Mouse (Mus musculus) forebrain, embryonic 10.5 days (tissue): Measurements from ENCODE around the gene Nanos2. TPM values are rescaled to one million over a fixed set of nuclear protein-coding genes. Genes with fewer than 3 reads are reported as not detected.

Experiments used
- DNase-seq: peaks from one replicate; pipeline ENCODE4 v3.0.0-alpha.2; 2017; ENCODE audit warnings: low spot score; ENCODE audit errors: extremely low spot score
- H3K27ac ChIP-seq: fragments of 300-500 bp; sonication (generic); 2 replicates; pipeline ENCODE4 v1.5.1; 2016; ENCODE audit warnings: mild to moderate bottlenecking
- H3K27me3 ChIP-seq: fragments of 300-500 bp; sonication (generic); 2 replicates; pipeline ENCODE4 v1.6.1; 2016; ENCODE audit warnings: mild to moderate bottlenecking; ENCODE audit not compliant: poor library complexity, severe bottlenecking
- H3K36me3 ChIP-seq: fragments of 300-500 bp; sonication (generic); replicated peaks from 2 replicates; pipeline ENCODE4 v1.6.1; 2016; ENCODE audit warnings: mild to moderate bottlenecking, moderate library complexity
- H3K4me1 ChIP-seq: fragments of 300-500 bp; sonication (generic); 2 replicates; pipeline ENCODE4 v1.6.1; 2016
- H3K4me3 ChIP-seq: fragments of 300-500 bp; sonication (generic); 2 replicates; pipeline ENCODE4 v1.5.1; 2016; ENCODE audit warnings: mild to moderate bottlenecking, moderate library complexity
- H3K9me3 ChIP-seq: fragments of 300-500 bp; sonication (generic); 2 replicates; pipeline ENCODE4 v1.6.1; 2016; ENCODE audit warnings: mild to moderate bottlenecking, moderate library complexity
- WGBS: fragments of 180-500 bp; shearing (Covaris S2); methylation state at CpG from one replicate; pipeline ENCODE4 v1.1.7; 2016; 5-methylcytosine and 5-hydroxymethylcytosine counted together
- polyA plus RNA-seq: library from polyadenylated mRNA; unstranded; fragments of >200 nt; fragmentation: Nextera tagmentation; extraction: Ambion mirVana; gene quantifications from 2 replicates; pipeline ENCODE4 v1.2.1, GENCODE M21; 2016

Nanos2 gene
- polyA plus RNA-seq: 0.15 TPM in 1 of 2 replicates, not detected in the other

GRCm38 (mm10) chr7:18987100-18987499 is at the start of gene Nanos2:
Nanos2 (plus strand) TSS chr7:18987400.
- H3K36me3 ChIP-seq: no peaks in the 10 kb centered on the region
- peaks cover 28% of the 10 kb centered on the region for H3K27me3 ChIP-seq
- WGBS: 75% methylated on average over 2 of the region's 2 CpGs
- H3K27ac ChIP-seq: no peak within 1 kb of the TSS
- H3K9me3 ChIP-seq: no peaks in the 10 kb centered on the region
- H3K4me3 ChIP-seq: no peak within 1 kb of the TSS
- peaks cover 22% of the 10 kb centered on the region for H3K4me1 ChIP-seq
- no peak for DNase-seq

DNA sequence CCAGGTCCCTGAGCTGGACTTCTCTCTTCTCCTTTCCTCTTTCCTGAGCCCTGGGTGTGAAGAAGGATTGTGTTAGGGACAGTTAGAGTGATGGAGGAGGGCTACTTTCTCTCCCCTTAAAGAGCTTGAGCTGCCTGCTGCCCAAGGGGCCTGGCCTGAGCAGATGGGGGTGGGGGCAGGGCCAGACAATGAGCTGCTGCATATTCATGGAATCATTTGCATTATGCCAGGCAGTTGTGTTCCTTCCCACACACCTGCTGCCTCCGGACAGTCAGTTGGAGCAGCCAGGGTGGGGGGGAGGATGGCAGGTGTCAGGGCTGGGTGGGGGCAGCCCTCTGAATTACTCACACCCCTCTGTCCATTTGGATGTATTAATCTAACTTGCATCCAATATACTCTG is 44.8 kb upstream of the Nanos2 start:
- Histone ChIP-seq H3K4me1 (peaks cover 51% of the 10 kb centered on the region), H3K9me3 (no peaks in the 10 kb centered on the region), H3K36me3 (peaks cover 30% of the 10 kb centered on the region), H3K4me3 (peak overlapping the region; percentile 16; the same call in 1 of the 2 replicates), H3K27ac (peak overlapping the region; percentile 81), H3K27me3 (no peaks in the 10 kb centered on the region)
- 35% methylated on average over 1 of the region's 1 CpGs for WGBS
- no peak for DNase-seq

- H3K9me3 ChIP-seq: no peaks in the 10 kb centered on the region
- H3K4me3 ChIP-seq: no peak overlapping the region
- H3K27ac ChIP-seq: peak overlapping the region; percentile 70
- H3K4me1 ChIP-seq: peaks cover 54% of the 10 kb centered on the region
- WGBS: 58% methylated on average over 9 of the region's 9 CpGs
- DNase-seq: no peak
- peaks cover 35% of the 10 kb centered on the region for H3K36me3 ChIP-seq
- H3K27me3 ChIP-seq: no peaks in the 10 kb centered on the region
These were observed 44.4 kb upstream of the Nanos2 start for GRCm38 (mm10) chr7:18942815-18943214.

- H3K4me1 ChIP-seq: peaks cover 60% of the 10 kb centered on the region
- peak overlapping the region; percentile 87 for H3K27ac ChIP-seq
- WGBS: 72% methylated on average over 6 of the region's 6 CpGs
- no peak overlapping the region for H3K4me3 ChIP-seq
- peaks cover 40% of the 10 kb centered on the region for H3K36me3 ChIP-seq
- H3K27me3 ChIP-seq: no peaks in the 10 kb centered on the region
- DNase-seq: no peak
- H3K9me3 ChIP-seq: no peaks in the 10 kb centered on the region
These were observed 39.0 kb upstream of the Nanos2 start for GRCm38 (mm10) chr7:18948151-18948550.

- Histone ChIP-seq H3K9me3 (no peaks in the 10 kb centered on the region), H3K36me3 (peaks cover 42% of the 10 kb centered on the region), H3K4me3 (peak overlapping the region; percentile 40), H3K27ac (peak overlapping the region; percentile 87), H3K27me3 (no peaks in the 10 kb centered on the region), H3K4me1 (peaks cover 46% of the 10 kb centered on the region)
- DNase-seq: peak; percentile 86
- WGBS: 21% methylated on average over 12 of the region's 12 CpGs
These were observed 37.2 kb upstream of the Nanos2 start for GRCm38 (mm10) chr7:18949781-18950522.

GRCm38 (mm10) chr7:18950523-18951315 is 36.5 kb upstream of the Nanos2 start:
- Histone ChIP-seq H3K36me3 (peaks cover 38% of the 10 kb centered on the region), H3K27ac (peak overlapping the region; percentile 87), H3K4me3 (peak overlapping the region; percentile 40), H3K9me3 (no peaks in the 10 kb centered on the region), H3K4me1 (peaks cover 46% of the 10 kb centered on the region), H3K27me3 (peaks cover 4% of the 10 kb centered on the region)
- DNase-seq: peak; percentile 79
- 20% methylated on average over 18 of the region's 18 CpGs for WGBS

DNA sequence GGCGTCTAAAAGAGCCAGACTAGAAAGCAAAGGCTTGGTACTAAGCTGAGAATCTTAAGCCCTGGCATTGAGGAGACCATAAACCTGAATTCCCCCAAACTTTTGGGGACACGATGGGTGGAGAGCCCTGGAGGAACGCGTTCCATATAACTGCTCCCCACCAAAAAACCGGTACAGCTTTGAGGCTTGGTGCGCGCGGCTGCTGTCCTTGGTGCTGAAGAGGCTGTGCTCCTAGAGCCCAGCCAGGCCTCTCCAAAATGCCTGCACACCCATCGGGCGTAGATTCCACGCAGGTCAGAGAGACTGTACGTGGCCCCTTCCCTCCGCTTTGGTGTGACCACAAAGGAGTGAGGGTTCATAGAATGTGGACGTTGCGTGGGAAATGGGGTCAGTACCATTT is 35.8 kb upstream of the Nanos2 start:
- peaks cover 11% of the 10 kb centered on the region for H3K27me3 ChIP-seq
- peaks cover 39% of the 10 kb centered on the region for H3K36me3 ChIP-seq
- DNase-seq: peak; percentile 64
- peak overlapping the region; percentile 40 for H3K4me3 ChIP-seq
- H3K4me1 ChIP-seq: peaks cover 46% of the 10 kb centered on the region
- 19% methylated on average over 15 of the region's 15 CpGs for WGBS
- peak overlapping the region; percentile 67 for H3K27ac ChIP-seq
- no peaks in the 10 kb centered on the region for H3K9me3 ChIP-seq

GRCm38 (mm10) chr7:18957569-18958383 is 29.4 kb upstream of the Nanos2 start:
- peaks cover 52% of the 10 kb centered on the region for H3K4me1 ChIP-seq
- peaks cover 75% of the 10 kb centered on the region for H3K27me3 ChIP-seq
- peak overlapping the region; percentile 67 for H3K4me3 ChIP-seq
- H3K9me3 ChIP-seq: no peaks in the 10 kb centered on the region
- under 1% methylated on average over 105 of the region's 107 CpGs for WGBS
- peak overlapping the region; percentile 82 for H3K27ac ChIP-seq
- DNase-seq: peak; percentile 54
- H3K36me3 ChIP-seq: peaks cover 21% of the 10 kb centered on the region

DNA sequence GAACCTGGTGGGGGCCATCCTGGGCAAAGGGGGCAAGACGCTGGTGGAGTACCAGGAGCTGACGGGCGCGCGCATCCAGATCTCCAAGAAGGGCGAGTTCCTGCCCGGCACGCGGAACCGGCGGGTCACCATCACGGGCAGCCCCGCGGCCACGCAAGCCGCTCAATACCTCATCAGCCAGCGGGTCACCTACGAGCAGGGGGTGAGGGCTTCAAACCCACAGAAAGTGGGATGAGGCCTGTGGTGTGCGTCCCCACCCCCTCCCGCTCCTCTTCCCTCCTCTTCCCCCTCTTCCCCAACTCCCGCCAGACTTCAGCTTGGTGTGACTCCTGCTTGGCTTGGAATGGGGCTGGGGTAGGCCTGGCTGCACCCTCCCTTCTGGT is 28.8 kb upstream of the Nanos2 start:
- Histone ChIP-seq H3K36me3 (peaks cover 15% of the 10 kb centered on the region), H3K27ac (peak overlapping the region; percentile 82), H3K9me3 (no peaks in the 10 kb centered on the region), H3K27me3 (peaks cover 81% of the 10 kb centered on the region), H3K4me3 (peak overlapping the region; percentile 67), H3K4me1 (peaks cover 58% of the 10 kb centered on the region)
- under 1% methylated on average over 21 of the region's 21 CpGs for WGBS
- peak; percentile 30 for DNase-seq

- H3K27me3 ChIP-seq: peaks cover 91% of the 10 kb centered on the region
- H3K27ac ChIP-seq: no peak overlapping the region
- H3K36me3 ChIP-seq: peaks cover 9% of the 10 kb centered on the region
- no peaks in the 10 kb centered on the region for H3K9me3 ChIP-seq
- WGBS: 67% methylated on average over 8 of the region's 8 CpGs
- H3K4me3 ChIP-seq: no peak overlapping the region
- H3K4me1 ChIP-seq: peaks cover 69% of the 10 kb centered on the region
- no peak for DNase-seq
These were observed 27.8 kb upstream of the Nanos2 start for GRCm38 (mm10) chr7:18959446-18959845.

DNA sequence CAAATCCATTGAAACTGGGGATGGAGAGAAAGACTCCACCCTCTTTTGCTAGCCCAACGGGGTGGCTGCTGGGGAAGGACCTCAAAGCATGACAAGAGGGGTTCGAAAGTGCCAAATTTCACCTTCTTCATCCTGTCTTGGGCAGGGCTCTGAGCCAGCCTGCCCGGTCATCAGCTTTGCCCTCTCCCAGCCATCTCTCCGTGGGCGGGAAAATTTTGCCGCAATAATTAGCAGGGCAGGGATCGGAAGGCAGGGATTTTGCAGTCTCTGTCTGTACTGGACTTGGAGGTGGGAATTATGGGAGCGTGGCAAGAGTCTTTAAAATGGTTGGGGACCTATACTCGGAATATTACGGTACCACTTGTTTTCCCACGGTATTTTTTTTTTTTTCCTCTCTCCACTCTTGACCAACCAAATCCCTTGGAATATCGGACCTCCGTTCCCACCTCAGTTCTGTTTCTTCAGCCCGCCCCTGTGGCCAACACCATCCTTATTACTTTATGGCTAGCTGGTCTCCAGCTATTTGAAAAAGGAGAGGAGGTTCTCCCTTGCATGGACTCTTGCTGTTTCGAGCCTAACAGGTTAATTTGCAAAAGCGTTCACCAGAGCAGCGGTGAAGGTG is 24.9 kb upstream of the Nanos2 start:
- peaks cover 64% of the 10 kb centered on the region for H3K4me1 ChIP-seq
- peaks cover 90% of the 10 kb centered on the region for H3K27me3 ChIP-seq
- WGBS: under 1% methylated on average over 17 of the region's 17 CpGs
- H3K27ac ChIP-seq: no peak overlapping the region
- peak overlapping the region; percentile 55 for H3K4me3 ChIP-seq
- H3K36me3 ChIP-seq: no peaks in the 10 kb centered on the region
- H3K9me3 ChIP-seq: no peaks in the 10 kb centered on the region
- DNase-seq: peak; percentile 47

DNA sequence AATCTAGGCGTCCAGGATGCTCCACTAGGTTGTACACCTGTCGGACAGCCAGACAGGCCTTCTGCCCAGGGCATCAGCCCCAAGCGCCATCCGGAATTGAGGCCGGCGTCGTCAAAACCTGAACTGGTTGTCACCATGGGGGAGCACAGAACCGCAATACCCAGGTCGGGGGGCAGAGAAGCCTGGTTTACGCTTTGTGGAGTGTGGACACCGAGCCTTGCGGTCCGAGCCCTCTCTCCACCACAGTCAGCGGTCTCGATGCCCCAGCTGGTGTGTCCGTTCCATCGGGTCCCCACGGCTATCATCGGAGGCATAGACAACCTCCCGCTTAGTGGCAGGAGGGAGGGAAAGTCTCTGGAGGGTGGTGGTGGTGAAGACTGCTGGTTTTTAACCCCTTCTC is 24.4 kb upstream of the Nanos2 start:
- peaks cover 59% of the 10 kb centered on the region for H3K4me1 ChIP-seq
- no peak overlapping the region for H3K27ac ChIP-seq
- H3K9me3 ChIP-seq: no peaks in the 10 kb centered on the region
- under 1% methylated on average over 20 of the region's 20 CpGs for WGBS
- H3K36me3 ChIP-seq: no peaks in the 10 kb centered on the region
- peak; percentile 38 for DNase-seq
- H3K27me3 ChIP-seq: peaks cover 85% of the 10 kb centered on the region
- peak overlapping the region; percentile 55 for H3K4me3 ChIP-seq
